Mouse (Mus musculus): ENCODE data around the gene Tarsl2. TPM values are rescaled to one million over a fixed set of nuclear protein-coding genes. Genes with fewer than 3 reads are reported as not detected.

The Tarsl2 gene
- 10 to 100 TPM; 29.8 to 33.4 TPM for total RNA-seq (2021)
- polyA plus RNA-seq (2012; rRNA removed), result 9.8 and 16.3 TPM in 2 replicates
- long read RNA-seq, transcript Tarsl2-201 (19 exons, 3,192 nt), result major isoform, 11 of 14 reads
- long read RNA-seq, partial matches to known transcripts, result 1 of 14 reads
- long read RNA-seq, other reads (novel, unspliced or antisense), result 2 of 14 reads

- Histone ChIP-seq H3K79me2 (replicated peaks; ENCODE audit: control insufficient read depth, insufficient read depth, low read length) (no peaks in the 10 kb centered on the region), H3K27me3 (ENCODE audit: control insufficient read depth, insufficient read depth, low read length) (no peaks in the 10 kb centered on the region), H3K4me1 (ENCODE audit: control insufficient read depth, insufficient read depth, low read length) (peaks cover 2% of the 10 kb centered on the region; the same call in 1 of the 2 replicates), H3K27ac (peak within 1 kb of the TSS; percentile 79), H3K4me3 (peak within 1 kb of the TSS; percentile 81), H3K9ac (ENCODE audit: low read depth, low read length) (peak within 1 kb of the TSS; percentile 75), H3K36me3 (ENCODE audit: control insufficient read depth, insufficient read depth, low read length) (no peaks in the 10 kb centered on the region; the same call in 1 of the 2 replicates)
- intact Hi-C loops (cut with DNase I), result loop anchor here (5.0 to 10.0 kb wide), 2 partner anchors 48 to 330 kb away; partner anchors contain the start of gene Tm2d3
- WGBS, result under 1% methylated on average over 64 of the region's 64 CpGs
- peak; percentile 93 to 94 for DNase-seq
- TF ChIP-seq EP300 (IDR thresholded peaks at IDR 0.05; ENCODE audit: insufficient read depth, low read depth, low read length), result no peak
- peak; percentile 64 for TF ChIP-seq CTCF (IDR thresholded peaks at IDR 0.05)
- TF ChIP-seq POLR2A (IDR thresholded peaks at IDR 0.05; ENCODE audit: insufficient read depth, low read depth, low read length), result peak; percentile 67; the same call in 1 of the 2 replicates
Observed at GRCm38 (mm10) chr7:65644643-65645351, at the start of gene Tarsl2. Gene Tarsl2, plus strand, starts transcription at chr7:65644898.

DNA sequence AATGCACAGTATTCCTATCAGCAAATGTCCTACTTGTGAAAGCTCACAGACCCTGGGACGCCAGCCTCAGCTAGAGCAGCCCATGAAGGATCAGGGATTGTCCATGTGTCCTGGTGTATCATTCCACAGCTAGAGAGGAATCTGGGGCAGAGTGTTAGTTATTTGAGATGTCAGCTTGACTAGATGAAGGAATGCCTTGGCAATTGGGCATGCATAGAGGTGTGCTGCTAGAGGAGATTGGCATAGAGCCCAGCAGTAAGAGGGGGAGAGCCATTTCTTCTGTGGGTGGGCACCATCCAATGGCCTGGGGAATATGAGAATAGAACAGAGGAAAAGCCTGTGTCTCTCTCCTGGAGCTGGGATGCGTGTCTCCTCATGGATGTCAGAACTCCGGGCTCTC lies 38.6 kb upstream of the Tarsl2 start:
- 48% methylated on average over 3 of the region's 3 CpGs for WGBS
- no peak overlapping the region for H3K27ac ChIP-seq
- DNase-seq, result no peak
- no peak for TF ChIP-seq POLR2A (IDR thresholded peaks at IDR 0.05; ENCODE audit: insufficient read depth, low read depth, low read length)
- TF ChIP-seq EP300 (IDR thresholded peaks at IDR 0.05; ENCODE audit: insufficient read depth, low read depth, low read length), result no peak
- no peak for TF ChIP-seq CTCF (IDR thresholded peaks at IDR 0.05)
- intact Hi-C loops (cut with DNase I), result no loop called here
- no peaks in the 10 kb centered on the region for H3K4me1 ChIP-seq (ENCODE audit: control insufficient read depth, insufficient read depth, low read length)
- H3K27me3 ChIP-seq (ENCODE audit: control insufficient read depth, insufficient read depth, low read length), result 0 out of 2 replicates have a peak, but pooled peaks cover 1% of the 10 kb centered on the region
- H3K4me3 ChIP-seq, result no peak overlapping the region
- no peaks in the 10 kb centered on the region for H3K36me3 ChIP-seq (ENCODE audit: control insufficient read depth, insufficient read depth, low read length)
- H3K79me2 ChIP-seq (replicated peaks; ENCODE audit: control insufficient read depth, insufficient read depth, low read length), result no peaks in the 10 kb centered on the region
- no peak overlapping the region for H3K9ac ChIP-seq (ENCODE audit: low read depth, low read length)

GRCm38 (mm10) chr7:65607003-65607402 lies 37.7 kb upstream of the Tarsl2 start:
- no peaks in the 10 kb centered on the region for H3K79me2 ChIP-seq (replicated peaks; ENCODE audit: control insufficient read depth, insufficient read depth, low read length)
- no peak overlapping the region for H3K4me3 ChIP-seq
- no peak for TF ChIP-seq EP300 (IDR thresholded peaks at IDR 0.05; ENCODE audit: insufficient read depth, low read depth, low read length)
- no peak for TF ChIP-seq CTCF (IDR thresholded peaks at IDR 0.05)
- 75% methylated on average over 5 of the region's 5 CpGs for WGBS
- no peak for DNase-seq
- no peak overlapping the region for H3K27ac ChIP-seq
- intact Hi-C loops (cut with DNase I), result no loop called here
- no peaks in the 10 kb centered on the region for H3K4me1 ChIP-seq (ENCODE audit: control insufficient read depth, insufficient read depth, low read length)
- no peaks in the 10 kb centered on the region for H3K36me3 ChIP-seq (ENCODE audit: control insufficient read depth, insufficient read depth, low read length)
- 0 out of 2 replicates have a peak, but pooled peaks cover 1% of the 10 kb centered on the region for H3K27me3 ChIP-seq (ENCODE audit: control insufficient read depth, insufficient read depth, low read length)
- no peak overlapping the region for H3K9ac ChIP-seq (ENCODE audit: low read depth, low read length)

DNA sequence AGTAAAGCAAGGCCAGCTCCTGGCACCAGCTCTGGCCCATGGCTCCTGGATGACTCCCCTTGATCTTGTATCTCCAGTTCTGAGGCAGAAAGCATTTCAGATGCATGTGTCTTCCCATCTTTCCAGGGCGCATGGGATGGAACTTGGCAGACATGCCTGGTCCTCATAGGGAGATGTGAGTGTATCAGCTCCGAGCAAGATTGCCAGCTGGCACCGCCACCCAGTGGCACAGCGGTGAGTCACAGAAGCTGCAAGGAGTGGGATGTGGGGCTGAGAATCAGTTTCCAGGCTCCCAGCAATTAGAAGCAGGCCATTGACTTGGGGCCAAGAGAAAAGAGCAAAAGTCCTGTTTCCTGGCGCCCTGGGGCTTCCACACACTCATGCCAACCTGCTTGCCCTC lies 34.5 kb upstream of the Tarsl2 start:
- 55% methylated on average over 5 of the region's 5 CpGs for WGBS
- TF ChIP-seq CTCF (IDR thresholded peaks at IDR 0.05) (0 out of 2 replicates have a peak, but pooled peaks have one; percentile 4), POLR2A (IDR thresholded peaks at IDR 0.05; ENCODE audit: insufficient read depth, low read depth, low read length) (no peak)
- H3K4me1 ChIP-seq (ENCODE audit: control insufficient read depth, insufficient read depth, low read length), result no peaks in the 10 kb centered on the region
- 0 out of 2 replicates have a peak, but pooled peaks cover 1% of the 10 kb centered on the region for H3K27me3 ChIP-seq (ENCODE audit: control insufficient read depth, insufficient read depth, low read length)
- no peaks in the 10 kb centered on the region for H3K36me3 ChIP-seq (ENCODE audit: control insufficient read depth, insufficient read depth, low read length)
- DNase-seq, result no peak
- no peak overlapping the region for H3K27ac ChIP-seq
- H3K9ac ChIP-seq (ENCODE audit: low read depth, low read length), result no peak overlapping the region
- H3K4me3 ChIP-seq, result no peak overlapping the region
- intact Hi-C loops (cut with DNase I), result no loop called here
- no peaks in the 10 kb centered on the region for H3K79me2 ChIP-seq (replicated peaks; ENCODE audit: control insufficient read depth, insufficient read depth, low read length)

DNA sequence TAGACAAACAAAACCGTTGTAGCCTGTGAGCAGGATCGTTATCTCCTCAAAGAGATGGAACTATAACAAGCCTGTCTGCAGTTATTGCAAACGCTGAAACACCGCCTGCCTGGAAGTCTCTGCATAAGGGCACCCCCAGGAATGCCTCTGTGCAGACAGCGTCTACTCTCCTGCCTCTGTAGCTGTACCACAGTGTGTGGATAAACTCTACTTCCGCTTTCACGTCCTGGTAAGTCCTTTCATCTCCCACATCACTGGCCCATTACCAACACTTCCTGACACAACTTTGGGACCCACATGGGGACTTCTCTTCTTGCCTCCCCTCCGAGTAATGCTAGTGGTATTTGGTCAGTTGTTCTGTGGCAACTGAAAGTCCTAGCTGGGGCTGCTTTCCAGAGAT lies 34.0 kb upstream of the Tarsl2 start:
- H3K27me3 ChIP-seq (ENCODE audit: control insufficient read depth, insufficient read depth, low read length), result 0 out of 2 replicates have a peak, but pooled peaks cover 1% of the 10 kb centered on the region
- H3K27ac ChIP-seq, result no peak overlapping the region
- H3K9ac ChIP-seq (ENCODE audit: low read depth, low read length), result no peak overlapping the region
- no peaks in the 10 kb centered on the region for H3K36me3 ChIP-seq (ENCODE audit: control insufficient read depth, insufficient read depth, low read length)
- DNase-seq, result no peak
- WGBS, result 68% methylated on average over 8 of the region's 8 CpGs
- H3K4me3 ChIP-seq, result no peak overlapping the region
- intact Hi-C loops (cut with DNase I), result no loop called here
- H3K4me1 ChIP-seq (ENCODE audit: control insufficient read depth, insufficient read depth, low read length), result no peaks in the 10 kb centered on the region
- TF ChIP-seq POLR2A (IDR thresholded peaks at IDR 0.05; ENCODE audit: insufficient read depth, low read depth, low read length) (no peak), CTCF (IDR thresholded peaks at IDR 0.05) (no peak), EP300 (IDR thresholded peaks at IDR 0.05; ENCODE audit: insufficient read depth, low read depth, low read length) (no peak)
- H3K79me2 ChIP-seq (replicated peaks; ENCODE audit: control insufficient read depth, insufficient read depth, low read length), result no peaks in the 10 kb centered on the region

DNA sequence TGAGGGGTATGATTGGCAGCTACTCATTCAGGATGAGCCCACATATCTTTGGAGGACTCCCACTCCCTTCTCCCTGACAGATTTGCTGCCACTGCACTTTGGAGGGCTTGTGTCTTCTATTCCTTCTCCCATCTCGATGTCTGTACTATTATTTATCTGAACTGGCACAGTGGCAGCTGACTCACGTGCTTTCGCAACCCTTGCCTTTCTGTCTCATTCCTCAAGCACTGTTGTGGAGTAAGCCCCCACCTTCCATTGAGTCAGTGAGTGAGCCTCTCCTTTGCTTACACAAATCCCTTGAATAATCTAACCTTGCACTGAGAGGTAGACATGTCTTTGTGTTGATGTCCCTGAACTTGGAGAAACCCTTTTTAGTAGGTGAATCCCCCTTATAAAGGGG lies 33.4 kb upstream of the Tarsl2 start:
- Histone ChIP-seq H3K9ac (ENCODE audit: low read depth, low read length) (no peak overlapping the region), H3K36me3 (ENCODE audit: control insufficient read depth, insufficient read depth, low read length) (no peaks in the 10 kb centered on the region), H3K4me1 (ENCODE audit: control insufficient read depth, insufficient read depth, low read length) (no peaks in the 10 kb centered on the region), H3K27me3 (ENCODE audit: control insufficient read depth, insufficient read depth, low read length) (0 out of 2 replicates have a peak, but pooled peaks cover 1% of the 10 kb centered on the region), H3K79me2 (replicated peaks; ENCODE audit: control insufficient read depth, insufficient read depth, low read length) (no peaks in the 10 kb centered on the region), H3K4me3 (no peak overlapping the region), H3K27ac (no peak overlapping the region)
- TF ChIP-seq CTCF (IDR thresholded peaks at IDR 0.05), result no peak
- no peak for TF ChIP-seq POLR2A (IDR thresholded peaks at IDR 0.05; ENCODE audit: insufficient read depth, low read depth, low read length)
- no peak for TF ChIP-seq EP300 (IDR thresholded peaks at IDR 0.05; ENCODE audit: insufficient read depth, low read depth, low read length)
- no peak for DNase-seq
- intact Hi-C loops (cut with DNase I), result no loop called here
- WGBS, result 71% methylated on average over 3 of the region's 3 CpGs

All from heart, adult 2 months (tissue).